19 mouse cellular contexts compared by ENCODE assay signal in the genomic region with DNA sequence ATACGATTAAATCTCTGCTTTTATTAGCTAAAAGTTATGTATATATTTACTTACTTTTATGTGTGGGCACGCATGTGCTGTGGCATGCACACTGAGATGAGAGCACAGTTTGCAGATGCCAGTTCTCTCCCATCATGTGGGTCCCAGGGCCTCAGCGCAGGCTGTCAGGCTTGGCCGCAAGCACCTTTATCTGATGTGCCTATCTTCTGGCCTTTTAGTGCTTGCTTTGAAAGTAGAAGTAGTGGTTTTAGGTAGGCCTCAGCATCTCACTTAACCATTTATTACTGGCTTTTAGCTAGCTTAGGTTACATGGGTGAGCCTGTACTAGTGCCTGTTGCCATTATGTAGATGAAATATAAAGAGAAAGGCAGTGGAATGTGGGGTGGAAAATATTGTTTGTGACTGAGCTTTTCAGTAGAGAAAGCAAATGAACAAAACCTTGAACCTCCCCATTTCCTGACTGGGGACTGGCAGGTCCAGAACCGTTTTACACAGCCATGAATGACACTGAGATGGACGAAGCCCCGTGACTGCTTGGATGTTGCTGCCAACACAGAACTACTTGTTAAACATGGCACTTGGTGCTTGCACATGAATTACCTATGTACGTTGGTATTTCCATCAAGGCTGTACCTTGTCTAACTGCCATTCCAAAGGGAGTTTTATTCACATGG. TPM values are rescaled to one million over a fixed set of nuclear protein-coding genes. Genes with fewer than 3 reads are reported as not detected.
DNase-seq lines count a peak whose midpoint lies in the region; ATAC-seq lines count a peak whose summit lies in the region.
"Had no signal": no experiment of that assay in that cellular context is flagged by ENCODE, and none has a peak within 500 bp of the region (broad histone marks: within the 10 kb centered on the region; RNA-seq: fewer than 3 reads in every experiment).

No protein-coding gene starts in this region.

- no peak for ATAC-seq in heart, embryonic 13.5 days (ENCODE audit: extremely low read depth, insufficient number of reproducible peaks, low FRiP score, low TSS enrichment)
- no peak for ATAC-seq in embryonic facial prominence, embryonic 13.5 days (ENCODE audit: insufficient number of reproducible peaks, insufficient read depth, low FRiP score, low TSS enrichment, low read depth)
- ATAC-seq in limb, embryonic 15.5 days (ENCODE audit: insufficient number of reproducible peaks, low FRiP score, low TSS enrichment, low read depth) = no peak
- peak; percentile 45 for ATAC-seq in megakaryocyte-erythroid progenitor cell, adult 5-6 weeks (replicated peaks; ENCODE audit: low FRiP score, low TSS enrichment, poor library complexity, severe bottlenecking)
- ATAC-seq in midbrain, embryonic 14.5 days (ENCODE audit: low FRiP score, low TSS enrichment) = no peak
- ATAC-seq: hindbrain, embryonic 16.5 days; intestine, postnatal 0 days had no signal

- H3K9me3 ChIP-seq in heart, embryonic 13.5 days = no peaks in the 10 kb centered on the region
- no peaks in the 10 kb centered on the region for H3K9me3 ChIP-seq in embryonic facial prominence, embryonic 13.5 days
- H3K9me3 ChIP-seq in limb, embryonic 15.5 days = no peaks in the 10 kb centered on the region
- H3K9me3 ChIP-seq in midbrain, embryonic 14.5 days (ENCODE audit: control insufficient read depth, low read length) = no peaks in the 10 kb centered on the region
- H3K9me3 ChIP-seq: embryonic facial prominence, embryonic 15.5 days; limb, embryonic 12.5 days; stomach, embryonic 15.5 days had no signal

- H3K4me2 ChIP-seq in heart, embryonic 13.5 days = no peak overlapping the region
- H3K4me2 ChIP-seq in embryonic facial prominence, embryonic 13.5 days = no peak overlapping the region
- H3K4me2 ChIP-seq in limb, embryonic 15.5 days = no peak overlapping the region
- H3K4me2 ChIP-seq in midbrain, embryonic 14.5 days (ENCODE audit: low read length) = no peak overlapping the region
- H3K4me2 ChIP-seq: embryonic facial prominence, embryonic 15.5 days; heart, embryonic 11.5 days; limb, embryonic 12.5 days; stomach, embryonic 15.5 days had no signal

- peaks cover 81% of the 10 kb centered on the region for H3K4me1 ChIP-seq in heart, embryonic 13.5 days
- H3K4me1 ChIP-seq in embryonic facial prominence, embryonic 13.5 days = peaks cover 88% of the 10 kb centered on the region
- H3K4me1 ChIP-seq in limb, embryonic 15.5 days = peaks cover 73% of the 10 kb centered on the region
- H3K4me1 ChIP-seq in midbrain, embryonic 14.5 days (ENCODE audit: control insufficient read depth, insufficient read depth, low read length) = 0 out of 2 replicates have a peak, but pooled peaks cover 7% of the 10 kb centered on the region

- H3K27ac ChIP-seq in heart, embryonic 13.5 days (replicated peaks) = 0 out of 2 replicates have a peak overlapping the region, but pooled peaks have one; percentile 17
- peak overlapping the region; percentile 30; the same call in 1 of the 2 replicates for H3K27ac ChIP-seq in embryonic facial prominence, embryonic 13.5 days
- peak overlapping the region; percentile 34; the same call in 1 of the 2 replicates for H3K27ac ChIP-seq in limb, embryonic 15.5 days
- H3K27ac ChIP-seq in midbrain, embryonic 14.5 days (replicated peaks; ENCODE audit: low read depth, low read length) = no peak overlapping the region
- H3K27ac ChIP-seq: embryonic facial prominence, embryonic 15.5 days; left cerebral cortex, adult 2 months; stomach, embryonic 15.5 days had no signal

- no peak overlapping the region for H3K9ac ChIP-seq in heart, embryonic 13.5 days
- H3K9ac ChIP-seq in embryonic facial prominence, embryonic 13.5 days = no peak overlapping the region
- no peak overlapping the region for H3K9ac ChIP-seq in limb, embryonic 15.5 days
- no peak overlapping the region for H3K9ac ChIP-seq in midbrain, embryonic 14.5 days (replicated peaks; ENCODE audit: low read length)
- H3K9ac ChIP-seq: embryonic facial prominence, embryonic 15.5 days; limb, embryonic 12.5 days; stomach, embryonic 15.5 days had no signal

- WGBS in heart, embryonic 13.5 days = 75% methylated on average over 8 of the region's 8 CpGs
- WGBS in embryonic facial prominence, embryonic 13.5 days = 83% methylated on average over 8 of the region's 8 CpGs
- WGBS in limb, embryonic 15.5 days = 69% methylated on average over 8 of the region's 8 CpGs
- WGBS in midbrain, embryonic 14.5 days = 87% methylated on average over 8 of the region's 8 CpGs

- H3K27me3 ChIP-seq in heart, embryonic 13.5 days (replicated peaks) = no peaks in the 10 kb centered on the region
- H3K27me3 ChIP-seq in embryonic facial prominence, embryonic 13.5 days = no peaks in the 10 kb centered on the region
- no peaks in the 10 kb centered on the region for H3K27me3 ChIP-seq in limb, embryonic 15.5 days
- H3K27me3 ChIP-seq in midbrain, embryonic 14.5 days (ENCODE audit: control insufficient read depth, insufficient read depth, low read length) = no peaks in the 10 kb centered on the region
- H3K27me3 ChIP-seq: embryonic facial prominence, embryonic 15.5 days; limb, embryonic 12.5 days; stomach, embryonic 15.5 days had no signal

- intact Hi-C loops in heart, postnatal 10 days (cut with DNase I) = no loop called here

- no peak for DNase-seq in heart, postnatal 10 days
- no peak for DNase-seq in midbrain, embryonic 14.5 days
- no peak for DNase-seq in T-cell, adult 2 months (ENCODE audit: low spot score)
- DNase-seq: adrenal gland, adult 8-10 months; cerebellum, adult 11-12 months; gastrocnemius, postnatal 10 days; heart, postnatal 36 days; lung, postnatal 10 days had no signal

- H3K36me3 ChIP-seq in heart, embryonic 13.5 days = peaks cover 5% of the 10 kb centered on the region; the same call in 1 of the 2 replicates
- H3K36me3 ChIP-seq in embryonic facial prominence, embryonic 13.5 days = peaks cover 7% of the 10 kb centered on the region
- peaks cover 2% of the 10 kb centered on the region; the same call in 1 of the 2 replicates for H3K36me3 ChIP-seq in limb, embryonic 15.5 days
- no peaks in the 10 kb centered on the region for H3K36me3 ChIP-seq in midbrain, embryonic 14.5 days (ENCODE audit: control insufficient read depth, insufficient read depth, low read length)
- H3K36me3 ChIP-seq: stomach, embryonic 15.5 days had no signal

- no peak overlapping the region for H3K4me3 ChIP-seq in heart, embryonic 13.5 days
- H3K4me3 ChIP-seq in embryonic facial prominence, embryonic 13.5 days = no peak overlapping the region
- H3K4me3 ChIP-seq in limb, embryonic 15.5 days = no peak overlapping the region
- no peak overlapping the region for H3K4me3 ChIP-seq in midbrain, embryonic 14.5 days (replicated peaks; ENCODE audit: low read depth, low read length)
- H3K4me3 ChIP-seq: embryonic facial prominence, embryonic 15.5 days; left cerebral cortex, adult 2 months; limb, embryonic 12.5 days; stomach, embryonic 15.5 days had no signal

RNA-seq across cellular contexts. Expression of a gene that starts 41.1 kb away (rescaled TPM):
- 11.9 and 12.1 TPM in 2 replicates for polyA plus RNA-seq in heart, embryonic 13.5 days (2015; fragmentation: Nextera tagmentation; extraction: Ambion mirVana)
- total RNA-seq in heart, postnatal 10 days (2021) = 10 to 100 TPM; 28.2 to 31.0 TPM
- polyA plus RNA-seq in embryonic facial prominence, embryonic 13.5 days (2015; fragmentation: Nextera tagmentation; extraction: Ambion mirVana) = 35.4 and 37.8 TPM in 2 replicates
- polyA plus RNA-seq in limb, embryonic 15.5 days (2015; fragmentation: Nextera tagmentation; extraction: Ambion mirVana) = 35.8 and 40.8 TPM in 2 replicates
- total RNA-seq in megakaryocyte-erythroid progenitor cell, adult 5-6 weeks (2014; fragmentation: Nextera tagmentation) = 36.0 and 55.9 TPM in 2 replicates
- 33.4 TPM in 2 replicates for total RNA-seq in megakaryocyte-erythroid progenitor cell, adult 5-6 weeks (2017)
- polyA plus RNA-seq in midbrain, embryonic 14.5 days (2014; fragmentation: Nextera tagmentation; extraction: Ambion mirVana) = 5.2 and 10.8 TPM in 2 replicates
